Mouse (Mus musculus): ENCODE data around the gene Rpia.

DNA sequence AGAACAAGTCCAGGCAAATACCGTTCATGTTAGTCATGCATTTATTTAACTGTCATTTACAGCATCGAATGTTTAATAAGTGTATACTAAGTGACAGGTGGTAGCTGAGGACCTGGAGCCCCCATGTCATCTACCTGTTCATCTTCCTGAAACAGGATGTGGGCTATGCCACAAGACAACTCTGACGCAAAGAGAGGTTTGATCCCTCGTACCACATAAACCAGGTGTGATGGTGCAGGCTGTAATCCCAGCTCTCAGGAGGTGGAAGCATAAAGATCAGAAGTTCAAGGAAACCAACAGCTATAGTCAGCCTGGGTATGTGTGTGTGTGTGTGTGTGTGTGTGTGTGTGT is 32.9 kb upstream of the Rpia start:
- no peak for TF ChIP-seq POLR2A (IDR thresholded peaks at IDR 0.05; ENCODE audit: low read depth, low read length)
- no peak for TF ChIP-seq CTCF (IDR thresholded peaks at IDR 0.05; ENCODE audit: extremely low read depth, insufficient read length, insufficient replicate concordance, low read depth, low read length)
